ENCODE assay signal across 20 mouse cellular contexts in the genomic region with DNA sequence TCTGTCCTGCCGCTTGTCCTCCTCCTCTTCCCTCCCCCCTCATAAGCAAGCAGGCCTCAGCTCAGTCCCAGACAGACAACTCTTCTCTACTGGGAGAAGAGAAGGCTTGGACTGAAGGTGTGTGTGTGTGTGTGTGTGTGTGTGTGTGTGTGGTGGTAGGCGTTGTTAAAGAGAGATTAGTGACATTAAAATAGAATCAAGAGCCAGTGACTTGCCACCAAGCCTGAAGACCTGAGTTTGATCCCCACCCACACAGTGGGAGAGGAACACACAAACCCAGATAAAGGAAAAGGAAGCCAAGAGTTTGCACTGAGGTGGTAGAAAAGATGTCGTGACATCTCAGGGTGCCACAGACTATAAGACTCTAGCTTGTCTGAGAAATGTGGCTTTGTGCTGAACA. TPM values are rescaled to one million over a fixed set of nuclear protein-coding genes. Genes with fewer than 3 reads are reported as not detected.
DNase-seq lines count a peak whose midpoint lies in the region; ATAC-seq lines count a peak whose summit lies in the region.
"Had no signal": no experiment of that assay in that cellular context is flagged by ENCODE, and none has a peak within 500 bp of the region (broad histone marks: within the 10 kb centered on the region; RNA-seq: fewer than 3 reads in every experiment).

No protein-coding gene starts in this region.

- H3K36me3 ChIP-seq in heart, embryonic 14.5 days (ENCODE audit: control insufficient read depth, insufficient read depth, low read length): peaks cover 6% of the 10 kb centered on the region; the same call in 1 of the 2 replicates
- no peaks in the 10 kb centered on the region for H3K36me3 ChIP-seq in neural tube, embryonic 13.5 days
- peaks cover 6% of the 10 kb centered on the region for H3K36me3 ChIP-seq in neural tube, embryonic 15.5 days

- H3K4me1 ChIP-seq in heart, embryonic 14.5 days (ENCODE audit: control insufficient read depth in 2 of 2, insufficient read depth in 2 of 2, low read length in 2 of 2): peaks cover 38 to 55% of the 10 kb centered on the region in 2 experiments
- peaks cover 24% of the 10 kb centered on the region for H3K4me1 ChIP-seq in neural tube, embryonic 13.5 days (replicated peaks)
- H3K4me1 ChIP-seq in neural tube, embryonic 15.5 days: peaks cover 25% of the 10 kb centered on the region

- no peak overlapping the region for H3K4me2 ChIP-seq in heart, embryonic 14.5 days (ENCODE audit: low read length)
- no peak overlapping the region for H3K4me2 ChIP-seq in neural tube, embryonic 13.5 days
- H3K4me2 ChIP-seq in neural tube, embryonic 15.5 days: no peak overlapping the region
- H3K4me2 ChIP-seq: heart, embryonic 11.5 days had no signal

- no peak for ATAC-seq in heart, embryonic 14.5 days (ENCODE audit: insufficient number of reproducible peaks, insufficient read depth, low FRiP score, low read depth)
- no peak for ATAC-seq in neural tube, embryonic 13.5 days (ENCODE audit: low read depth)
- no peak for ATAC-seq in neural tube, embryonic 15.5 days (ENCODE audit: low FRiP score)
- ATAC-seq: forebrain, embryonic 16.5 days; liver, postnatal 0 days had no signal

- DNase-seq in heart, postnatal 4 days: no peak
- no peak for DNase-seq in neural tube, embryonic 10.5 days (ENCODE audit: extremely low spot score, low spot score)
- DNase-seq in T-cell, adult 2 months (ENCODE audit: low spot score): peak; percentile 10
- DNase-seq in left cerebral cortex, adult 9 months (ENCODE audit: low spot score in 2 of 2): no peak
- DNase-seq: adrenal gland, adult 8-10 months; cerebellum, postnatal 25 days; kidney, adult 2 months; kidney, postnatal 14 days; liver; liver, postnatal 0 days; lung, postnatal 14 days; right cerebral cortex, adult 18-20 months had no signal

- H3K27me3 ChIP-seq in heart, embryonic 14.5 days (ENCODE audit: control insufficient read depth, insufficient read depth, low read length): no peaks in the 10 kb centered on the region
- H3K27me3 ChIP-seq in neural tube, embryonic 13.5 days: no peaks in the 10 kb centered on the region
- no peaks in the 10 kb centered on the region for H3K27me3 ChIP-seq in neural tube, embryonic 15.5 days (replicated peaks)

- H3K4me3 ChIP-seq in heart, embryonic 14.5 days (ENCODE audit: control insufficient read depth in 1 of 2, insufficient read depth in 1 of 2, low read depth in 1 of 2, low read length in 2 of 2): no peak overlapping the region
- H3K4me3 ChIP-seq in neural tube, embryonic 13.5 days: no peak overlapping the region
- H3K4me3 ChIP-seq in neural tube, embryonic 15.5 days (replicated peaks): no peak overlapping the region
- H3K4me3 ChIP-seq: midbrain, embryonic 10.5 days had no signal

- 39% methylated on average over 3 of the region's 3 CpGs for WGBS in heart, embryonic 14.5 days
- 80% methylated on average over 3 of the region's 3 CpGs for WGBS in neural tube, embryonic 13.5 days
- 87% methylated on average over 3 of the region's 3 CpGs for WGBS in neural tube, embryonic 15.5 days

- H3K9ac ChIP-seq in heart, embryonic 14.5 days (ENCODE audit: low read length): peak overlapping the region; percentile 57
- H3K9ac ChIP-seq in neural tube, embryonic 13.5 days: no peak overlapping the region
- no peak overlapping the region for H3K9ac ChIP-seq in neural tube, embryonic 15.5 days (replicated peaks)
- H3K9ac ChIP-seq: liver, postnatal 0 days had no signal

- H3K27ac ChIP-seq in heart, embryonic 14.5 days (replicated peaks in 1 of 2; ENCODE audit: control insufficient read depth in 1 of 2, insufficient read depth in 1 of 2, low read depth in 2 of 2, low read length in 2 of 2): peak overlapping the region; percentile 79 to 94
- 0 out of 2 replicates have a peak overlapping the region, but pooled peaks have one; percentile 35 for H3K27ac ChIP-seq in neural tube, embryonic 13.5 days (replicated peaks)
- peak overlapping the region; percentile 42 for H3K27ac ChIP-seq in neural tube, embryonic 15.5 days (replicated peaks)
- H3K27ac ChIP-seq: midbrain, embryonic 10.5 days had no signal

- no peaks in the 10 kb centered on the region for H3K9me3 ChIP-seq in heart, embryonic 14.5 days (ENCODE audit: control insufficient read depth, low read length)
- no peaks in the 10 kb centered on the region for H3K9me3 ChIP-seq in neural tube, embryonic 13.5 days
- no peaks in the 10 kb centered on the region for H3K9me3 ChIP-seq in neural tube, embryonic 15.5 days (replicated peaks)
- H3K9me3 ChIP-seq: G1E; midbrain, embryonic 10.5 days had no signal

RNA-seq across cellular contexts. Expression of a gene that starts 26.8 kb away (rescaled TPM):
- 14.0 and 18.2 TPM in 2 replicates for polyA plus RNA-seq in heart, embryonic 14.5 days (2014; fragmentation: Nextera tagmentation; extraction: Ambion mirVana)
- total RNA-seq in heart, postnatal 4 days (2021): 10 to 100 TPM; 30.1 to 30.6 TPM
- 10.7 and 11.8 TPM in 2 replicates for polyA plus RNA-seq in neural tube, embryonic 13.5 days (2015; fragmentation: Nextera tagmentation; extraction: Ambion mirVana)
- 17.7 and 20.8 TPM in 2 replicates for polyA plus RNA-seq in neural tube, embryonic 15.5 days (2015; fragmentation: Nextera tagmentation; extraction: Ambion mirVana)

RNA-seq across cellular contexts. Expression of a gene that starts 44.3 kb away (rescaled TPM):
- not detected in 2 replicates for polyA plus RNA-seq in heart, embryonic 14.5 days (2014; fragmentation: Nextera tagmentation; extraction: Ambion mirVana)
- not detected for total RNA-seq in heart, postnatal 4 days (2021)
- polyA plus RNA-seq in neural tube, embryonic 13.5 days (2015; fragmentation: Nextera tagmentation; extraction: Ambion mirVana): 0.24 and 0.26 TPM in 2 replicates
- polyA plus RNA-seq in neural tube, embryonic 15.5 days (2015; fragmentation: Nextera tagmentation; extraction: Ambion mirVana): 0.19 and 0.29 TPM in 2 replicates
- total RNA-seq: adrenal gland, adult 8-10 months; G1E had no signal
- polyA plus RNA-seq: forebrain, embryonic 16.5 days; G1E; heart, embryonic 11.5 days; kidney, adult 2 months; liver, postnatal 0 days; small intestine, adult 2 months had no signal

RNA-seq across cellular contexts. Expression of a gene that starts 49.8 kb away (rescaled TPM):
- 19.4 and 20.3 TPM in 2 replicates for polyA plus RNA-seq in heart, embryonic 14.5 days (2014; fragmentation: Nextera tagmentation; extraction: Ambion mirVana)
- 10 to 100 TPM; 32.1 to 33.3 TPM for total RNA-seq in heart, postnatal 4 days (2021)
- polyA plus RNA-seq in neural tube, embryonic 13.5 days (2015; fragmentation: Nextera tagmentation; extraction: Ambion mirVana): 17.9 and 21.7 TPM in 2 replicates
- 20.0 and 21.1 TPM in 2 replicates for polyA plus RNA-seq in neural tube, embryonic 15.5 days (2015; fragmentation: Nextera tagmentation; extraction: Ambion mirVana)

Comparison
In these comparisons a context has a peak if more than half of its experiments do, and no peak if none do; other contexts are left out.
1. H3K27ac ChIP-seq: peak in every context shown above with its lines; median percentile 86 in heart, embryonic 14.5 days; 42 in neural tube, embryonic 15.5 days; 35 in neural tube, embryonic 13.5 days.